Mouse (Mus musculus): Measurements from ENCODE around the gene Dip2b.
"Not testable (repeated sequence)": the region's sequence is repeated elsewhere in the genome, so short reads cannot be mapped to it uniquely, and the experiment has no call there.

Dip2b gene

DNA sequence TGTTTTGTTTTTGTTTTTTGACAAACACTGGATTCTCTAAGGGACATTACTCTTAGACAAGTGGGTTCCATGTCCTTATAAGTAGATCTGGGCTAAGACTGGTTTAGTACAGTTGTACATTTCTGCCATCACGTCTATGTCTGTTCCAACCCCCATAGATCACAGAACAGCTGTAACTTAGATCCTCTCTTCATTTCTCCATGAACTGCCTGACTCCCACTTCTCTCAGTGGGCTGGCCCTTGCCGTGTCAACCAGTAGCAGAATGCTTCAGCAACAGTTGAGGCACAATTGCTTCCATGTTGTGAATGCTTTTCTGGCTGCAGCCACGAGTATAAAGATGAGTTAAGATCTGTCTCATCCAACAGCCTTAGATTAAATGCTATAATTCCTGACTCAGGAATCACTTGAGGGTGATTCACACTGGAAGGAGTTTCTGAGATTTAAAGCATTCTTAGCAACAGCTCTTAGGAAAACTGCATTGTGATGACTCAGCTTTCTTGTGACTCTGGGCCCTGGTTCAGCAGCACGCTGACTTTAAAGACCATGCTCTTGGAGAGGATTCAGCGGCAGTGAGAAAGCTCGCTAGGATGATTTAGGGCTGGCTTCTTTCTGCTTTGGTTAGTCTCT is 212.8 kb downstream of the Dip2b start:
- no peak for DNase-seq (ENCODE audit: low read depth in 2 of 2, low spot score in 2 of 2)

- no peak for DNase-seq (ENCODE audit: low read depth in 2 of 2, low spot score in 2 of 2)
Measured at GRCm38 (mm10) chr15:100256386-100256785, 217.9 kb downstream of the Dip2b start.

DNA sequence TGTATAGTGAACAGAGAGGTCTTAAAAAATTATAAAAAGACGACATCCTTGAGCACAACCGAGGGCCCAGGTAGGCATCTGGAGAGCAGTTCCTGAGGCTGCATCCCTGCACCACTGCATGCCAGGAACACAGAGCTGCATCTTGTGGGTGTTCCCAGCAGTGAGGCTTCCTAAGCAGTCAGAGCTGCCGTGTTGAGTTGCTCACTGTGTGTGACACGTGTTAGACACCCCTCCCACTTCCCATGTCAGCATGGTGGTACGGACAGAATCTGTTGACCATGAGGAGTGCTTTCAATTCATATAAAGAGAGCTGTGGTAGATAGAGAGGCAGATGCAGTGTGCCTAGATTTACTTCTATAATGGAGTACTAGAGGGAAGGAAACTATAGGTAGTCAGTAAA is 218.8 kb downstream of the Dip2b start:
- DNase-seq (ENCODE audit: low read depth in 2 of 2, low spot score in 2 of 2): no peak

DNA sequence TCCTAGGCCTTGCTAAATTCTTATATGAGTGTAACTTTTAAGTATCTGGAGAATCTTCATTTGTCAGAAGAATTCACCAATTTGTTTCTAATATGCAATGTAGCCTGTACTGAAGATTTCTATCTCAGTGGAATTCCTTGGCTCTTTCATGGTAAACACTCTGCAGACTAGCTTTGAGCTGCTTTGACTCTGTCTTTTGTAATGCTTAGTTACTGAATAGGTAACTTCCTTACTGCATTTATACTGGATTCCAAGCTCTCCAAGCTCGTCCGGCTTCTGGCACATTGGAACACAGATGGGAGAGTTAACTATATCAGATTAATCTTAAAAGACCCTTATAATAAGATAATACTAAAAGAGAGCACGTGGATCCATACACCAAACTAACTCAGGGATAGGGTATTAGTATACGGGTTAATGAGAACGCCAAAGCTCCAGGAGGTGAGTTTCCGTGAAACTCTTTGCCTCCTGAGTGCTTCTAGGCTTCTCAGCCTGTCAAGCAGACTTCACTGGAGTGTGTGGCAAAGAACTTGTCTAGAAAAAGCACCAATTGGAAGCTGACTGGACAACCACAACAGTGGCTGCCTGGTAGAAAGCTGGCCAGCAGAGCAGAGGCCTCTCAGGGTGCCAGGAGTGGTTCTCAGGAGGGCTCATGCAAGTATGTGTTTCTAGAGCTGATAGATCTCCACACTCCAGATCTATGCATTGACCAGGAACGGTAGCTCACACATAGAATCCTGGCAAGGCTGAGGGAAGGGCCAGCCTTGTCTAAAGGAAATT is 220.4 kb downstream of the Dip2b start:
- no peak for DNase-seq (ENCODE audit: low read depth in 2 of 2, low spot score in 2 of 2)

- not testable (repeated sequence) for DNase-seq (ENCODE audit: low read depth in 2 of 2, low spot score in 2 of 2)
Measured at GRCm38 (mm10) chr15:100260351-100260750, 221.9 kb downstream of the Dip2b start.

DNA sequence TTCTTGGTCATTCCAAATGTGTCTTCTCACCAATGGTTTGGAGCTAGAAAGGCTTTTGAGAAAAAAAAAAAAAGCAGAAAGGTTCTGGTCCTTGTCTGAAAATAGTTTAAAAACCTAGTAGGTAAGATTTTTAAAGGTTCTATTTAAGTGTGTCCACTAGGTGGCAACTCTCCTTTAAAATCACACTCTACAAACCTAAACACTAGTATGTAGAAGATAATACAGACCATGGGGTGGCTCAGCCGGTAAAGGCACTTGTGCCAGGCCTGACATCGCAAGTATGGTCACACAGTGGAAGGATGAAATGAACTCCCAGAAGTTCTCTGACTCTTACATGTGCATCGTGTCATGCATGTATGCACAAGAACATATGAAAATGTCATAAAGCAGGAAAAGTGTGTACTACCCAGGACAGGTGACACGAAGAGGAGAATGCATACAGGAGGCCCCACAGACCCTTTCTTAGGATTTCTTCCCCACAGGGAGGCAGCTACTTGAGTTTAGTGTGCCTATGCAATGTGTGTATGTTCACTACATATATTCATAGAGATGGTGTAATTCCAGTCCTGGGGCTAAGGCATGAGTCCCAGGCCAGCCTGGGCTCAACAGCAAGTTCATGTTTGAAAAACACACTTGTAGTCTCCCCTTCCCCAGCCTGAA is 224.9 kb downstream of the Dip2b start:
- peak in 1 of 2 experiments; percentile 15 for DNase-seq (ENCODE audit: low read depth in 2 of 2, low spot score in 2 of 2)

GRCm38 (mm10) chr15:100265586-100266325 is 227.3 kb downstream of the Dip2b start:
- no peak for DNase-seq (ENCODE audit: low read depth in 2 of 2, low spot score in 2 of 2)

DNA sequence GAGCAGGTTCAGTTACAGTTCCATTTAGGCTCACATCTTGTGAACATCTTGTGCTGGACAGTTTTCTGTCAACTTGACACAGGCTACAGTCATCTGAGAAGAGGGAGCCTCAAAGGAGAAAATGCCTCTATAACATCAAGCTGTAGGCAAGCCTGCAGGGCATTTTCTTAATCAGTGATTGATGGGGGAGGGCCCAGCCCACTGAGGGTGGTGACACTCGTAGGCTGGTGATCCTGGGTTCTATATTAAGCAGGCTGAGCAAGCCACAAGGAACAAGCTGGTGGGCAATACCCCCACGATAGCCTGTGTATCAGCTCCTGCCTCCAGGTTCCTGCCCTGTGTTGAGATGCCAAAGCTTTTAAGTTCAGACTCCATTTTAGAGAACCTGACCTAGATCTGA is 230.5 kb downstream of the Dip2b start:
- DNase-seq (ENCODE audit: low read depth in 2 of 2, low spot score in 2 of 2): no peak
